Mouse (Mus musculus) Patski (cell line): ENCODE data around the gene Disp2. TPM values are rescaled to one million over a fixed set of nuclear protein-coding genes. Genes with fewer than 3 reads are reported as not detected.

Experiments used
- ATAC-seq: fragments of 100-300 bp; one replicate; pipeline ENCODE4 v1.8.0; 2021
- CTCF ChIA-PET: fragments of 350-600 bp; sonication (Branson Sonifier 250); formaldehyde crosslinking; loops from one replicate; lab custom pipeline; 2022; ENCODE audit warnings: inconsistent platforms; lab: Charles Lee
- POLR2A ChIA-PET: fragments of 350-600 bp; sonication (Branson Sonifier 250); formaldehyde crosslinking; loops from one replicate; lab custom pipeline; 2022; ENCODE audit warnings: antibody characterized with exemption, inconsistent platforms; lab: Charles Lee
- DNase-seq: peaks from one replicate; pipeline ENCODE4 v3.0.0-alpha.2; 2011; ENCODE audit warnings: low read depth, low spot score
- H3K27me3 ChIP-seq: fragments of 371-371 bp; one replicate; pipeline ENCODE4 v1.5.1; 2021
- CTCF ChIP-seq: fragments of 100-300 bp; IDR thresholded peaks from one replicate; pipeline ENCODE4 v1.5.1; 2021
- in situ Hi-C: fragments of 300-500 bp; cut with MboI; formaldehyde crosslinking; loops from 3 replicates; pipeline ENCODE4 v1.11.1; 2018; ENCODE audit warnings: low pct_unique_long_range_greater_than_20kb, mixed read lengths
- polyA plus RNA-seq: library from polyadenylated mRNA; unstranded; gene quantifications from one replicate; pipeline ENCODE4 v1.2.3, GENCODE M21; 2021

The Disp2 gene
- polyA plus RNA-seq, 1 experiment from 2014 or later: 0.03 TPM

GRCm38 (mm10) chr2:118779065-118779464 lies 454 bp upstream of the Disp2 start:
- no peaks in the 10 kb centered on the region for H3K27me3 ChIP-seq
- CTCF ChIA-PET: interaction anchor here (0.8 to 1.7 kb wide), 5 partner anchors 15 to 104 kb away, joined by 3 to 6 read pairs (median 3); no protein-coding TSS in a partner anchor
- DNase-seq: no peak
- POLR2A ChIA-PET: interaction anchor here (1.3 kb wide), 1 partner anchor 15 kb away, joined by 7 read pairs; no protein-coding TSS in a partner anchor
- no peak for ATAC-seq
- in situ Hi-C loops: loop anchor here (25.0 kb wide), 1 partner anchor 208 kb away; no protein-coding TSS in a partner anchor
- no peak for TF ChIP-seq CTCF

- no peak for ATAC-seq
- ChIA-PET POLR2A (no interaction called here), CTCF (no interaction called here)
- no peak for DNase-seq
- in situ Hi-C loops: loop anchor here (25.0 kb wide), 1 partner anchor 206 kb away; no protein-coding TSS in a partner anchor
- peaks cover 4% of the 10 kb centered on the region for H3K27me3 ChIP-seq
- no peak for TF ChIP-seq CTCF
Observed at GRCm38 (mm10) chr2:118781115-118781514, 1.6 kb downstream of the Disp2 start.

- CTCF ChIA-PET: interaction anchor here (1.6 kb wide), 1 partner anchor 18 kb away, joined by 3 read pairs; no protein-coding TSS in a partner anchor
- TF ChIP-seq CTCF: no peak
- peaks cover 5% of the 10 kb centered on the region for H3K27me3 ChIP-seq
- ATAC-seq: no peak
- DNase-seq: no peak
- in situ Hi-C loops: loop anchor here (25.0 kb wide), 1 partner anchor 205 kb away; no protein-coding TSS in a partner anchor
- POLR2A ChIA-PET: no interaction called here
Observed at GRCm38 (mm10) chr2:118782303-118782702, 2.8 kb downstream of the Disp2 start.

- TF ChIP-seq CTCF: no peak
- in situ Hi-C loops: loop anchor here (25.0 kb wide), 1 partner anchor 204 kb away; no protein-coding TSS in a partner anchor
- no peak for ATAC-seq
- no peak for DNase-seq
- peaks cover 8% of the 10 kb centered on the region for H3K27me3 ChIP-seq
- ChIA-PET CTCF (interaction anchor here (1.6 kb wide), 1 partner anchor 19 kb away, joined by 3 read pairs; no protein-coding TSS in a partner anchor), POLR2A (no interaction called here)
Observed at GRCm38 (mm10) chr2:118783093-118783492, 3.6 kb downstream of the Disp2 start.

GRCm38 (mm10) chr2:118783663-118784062 lies 4.1 kb downstream of the Disp2 start:
- in situ Hi-C loops: loop anchor here (25.0 kb wide), 1 partner anchor 204 kb away; no protein-coding TSS in a partner anchor
- ATAC-seq (no peak), DNase-seq (no peak)
- H3K27me3 ChIP-seq: peaks cover 11% of the 10 kb centered on the region
- TF ChIP-seq CTCF: no peak
- POLR2A ChIA-PET: no interaction called here
- CTCF ChIA-PET: interaction anchor here (1.6 kb wide), 1 partner anchor 19 kb away, joined by 3 read pairs; no protein-coding TSS in a partner anchor

- in situ Hi-C loops: loop anchor here (25.0 kb wide), 1 partner anchor 201 kb away; no protein-coding TSS in a partner anchor
- POLR2A ChIA-PET: no interaction called here
- DNase-seq: no peak
- no peak for ATAC-seq
- CTCF ChIA-PET: no interaction called here
- peaks cover 17% of the 10 kb centered on the region for H3K27me3 ChIP-seq
- no peak for TF ChIP-seq CTCF
Observed at GRCm38 (mm10) chr2:118786525-118786924, 7.0 kb downstream of the Disp2 start.

GRCm38 (mm10) chr2:118789501-118789900 lies 10.0 kb downstream of the Disp2 start:
- peaks cover 23% of the 10 kb centered on the region for H3K27me3 ChIP-seq
- no peak for DNase-seq
- no peak for TF ChIP-seq CTCF
- in situ Hi-C loops: loop anchor here (25.0 kb wide), 1 partner anchor 198 kb away; no protein-coding TSS in a partner anchor
- POLR2A ChIA-PET: no interaction called here
- no peak for ATAC-seq
- CTCF ChIA-PET: interaction anchor here (1.0 kb wide), 1 partner anchor 94 kb away, joined by 3 read pairs; no protein-coding TSS in a partner anchor

- ATAC-seq (no peak), DNase-seq (no peak)
- peaks cover 23% of the 10 kb centered on the region for H3K27me3 ChIP-seq
- POLR2A ChIA-PET: no interaction called here
- no peak for TF ChIP-seq CTCF
- CTCF ChIA-PET: interaction anchor here (1.6 kb wide), 1 partner anchor 12 kb away, joined by 3 read pairs; no protein-coding TSS in a partner anchor
- in situ Hi-C loops: loop anchor here (5.0 to 25.0 kb wide), 2 partner anchors 92 to 197 kb away; no protein-coding TSS in a partner anchor
Observed at GRCm38 (mm10) chr2:118790221-118790550, 10.7 kb downstream of the Disp2 start.

GRCm38 (mm10) chr2:118790551-118791525 lies 11.3 kb downstream of the Disp2 start:
- in situ Hi-C loops: loop anchor here (5.0 to 25.0 kb wide), 2 partner anchors 91 to 196 kb away; no protein-coding TSS in a partner anchor
- TF ChIP-seq CTCF: no peak
- ChIA-PET POLR2A (no interaction called here), CTCF (interaction anchor here (1.2 to 1.6 kb wide), 4 partner anchors 11 to 92 kb away, joined by 3 to 4 read pairs (median 3); no protein-coding TSS in a partner anchor)
- no peak for DNase-seq
- ATAC-seq: no peak
- peaks cover 20% of the 10 kb centered on the region for H3K27me3 ChIP-seq
